Mouse (Mus musculus) myocyte (in vitro differentiated cells): Measurements from ENCODE around the gene Slc5a11. TPM values are rescaled to one million over a fixed set of nuclear protein-coding genes. Genes with fewer than 3 reads are reported as not detected.

ENCODE experiments used
- H3K27me3 ChIP-seq: one replicate; pipeline ENCODE4 v1.6.1; 2011; ENCODE audit not compliant: control insufficient read depth, insufficient read depth, insufficient read length
- H3K36me3 ChIP-seq: one replicate; pipeline ENCODE4 v1.6.1; 2011; ENCODE audit not compliant: control insufficient read depth, insufficient read depth
- H3K4me2 ChIP-seq: one replicate; pipeline ENCODE4 v1.6.1; 2011; ENCODE audit warnings: low read depth, control low read depth
- H3K4me3 ChIP-seq: one replicate; pipeline ENCODE4 v1.5.1; 2011; ENCODE audit warnings: mild to moderate bottlenecking, control low read depth, moderate library complexity
- H3K79me2 ChIP-seq: one replicate; pipeline ENCODE4 v1.6.1; 2011; ENCODE audit not compliant: control insufficient read depth, insufficient read depth
- H3ac ChIP-seq: one replicate; pipeline ENCODE4 v1.6.1; 2011; ENCODE audit not compliant: control insufficient read depth, insufficient read length
- CEBPB ChIP-seq: IDR thresholded peaks from 2 replicates; pipeline ENCODE4 v1.6.1; 2011; ENCODE audit warnings: mild to moderate bottlenecking, moderate library complexity; ENCODE audit not compliant: poor library complexity, insufficient read depth, severe bottlenecking
- E2F4 ChIP-seq: IDR thresholded peaks from one replicate; pipeline ENCODE4 v1.6.1; 2011; ENCODE audit warnings: mild to moderate bottlenecking, control low read depth, moderate library complexity; ENCODE audit not compliant: insufficient read depth
- MAX ChIP-seq: IDR thresholded peaks from one replicate; pipeline ENCODE4 v1.6.1; 2011; ENCODE audit warnings: low read depth, mild to moderate bottlenecking, control low read depth
- MYOD1 ChIP-seq, 3 experiments: IDR thresholded peaks; one replicate each; pipeline ENCODE4 v1.6.1; 2011; ENCODE audit warnings: control low read depth in 2 of 3, low read depth in 2 of 3, mild to moderate bottlenecking in 2 of 3, moderate library complexity in 1 of 3; ENCODE audit not compliant: insufficient read length in 2 of 3, control insufficient read depth in 1 of 3
- MYOG ChIP-seq, 3 experiments: IDR thresholded peaks; one replicate each; pipeline ENCODE4 v1.6.1; 2011; ENCODE audit warnings: control low read depth in 2 of 3, low read depth in 2 of 3, mild to moderate bottlenecking in 2 of 3; ENCODE audit not compliant: insufficient read length in 2 of 3, control insufficient read depth in 1 of 3, insufficient read depth in 1 of 3
- POLR2A ChIP-seq: IDR thresholded peaks from one replicate; pipeline ENCODE4 v1.6.1; 2011; ENCODE audit warnings: low read depth, mild to moderate bottlenecking, control low read depth, moderate library complexity; ENCODE audit not compliant: insufficient read length
- POLR2AphosphoS2 ChIP-seq: IDR thresholded peaks from one replicate; pipeline ENCODE4 v1.6.1; 2011; ENCODE audit warnings: low read depth, control low read depth; ENCODE audit not compliant: insufficient read length
- REST ChIP-seq: IDR thresholded peaks from one replicate; pipeline ENCODE4 v1.6.1; 2011; ENCODE audit warnings: mild to moderate bottlenecking, control low read depth, moderate library complexity; ENCODE audit not compliant: insufficient read depth, insufficient read length
- SRF ChIP-seq: IDR thresholded peaks from one replicate; pipeline ENCODE4 v1.6.1; 2011; ENCODE audit warnings: low read depth; ENCODE audit not compliant: control insufficient read depth, insufficient read length
- TCF12 ChIP-seq: IDR thresholded peaks from one replicate; pipeline ENCODE4 v1.6.1; 2011; ENCODE audit warnings: mild to moderate bottlenecking, control low read depth; ENCODE audit not compliant: poor library complexity, insufficient read depth, severe bottlenecking
- TCF3 ChIP-seq: IDR thresholded peaks from one replicate; pipeline ENCODE4 v1.6.1; 2011; ENCODE audit warnings: low read depth, control low read depth; ENCODE audit not compliant: insufficient read length
- USF1 ChIP-seq: IDR thresholded peaks from one replicate; pipeline ENCODE4 v1.6.1; 2011; ENCODE audit warnings: low read depth, mild to moderate bottlenecking, control low read depth, moderate library complexity
- polyA plus RNA-seq: library from polyadenylated mRNA; unstranded; fragments of >200 nt; fragmentation: generic; extraction: Trizol; gene quantifications from one replicate; pipeline ENCODE4 v1.2.1, GENCODE M21; 2012; ENCODE audit warnings: missing spikeins

Gene Slc5a11
- polyA plus RNA-seq, 1 experiment, result not detected

DNA sequence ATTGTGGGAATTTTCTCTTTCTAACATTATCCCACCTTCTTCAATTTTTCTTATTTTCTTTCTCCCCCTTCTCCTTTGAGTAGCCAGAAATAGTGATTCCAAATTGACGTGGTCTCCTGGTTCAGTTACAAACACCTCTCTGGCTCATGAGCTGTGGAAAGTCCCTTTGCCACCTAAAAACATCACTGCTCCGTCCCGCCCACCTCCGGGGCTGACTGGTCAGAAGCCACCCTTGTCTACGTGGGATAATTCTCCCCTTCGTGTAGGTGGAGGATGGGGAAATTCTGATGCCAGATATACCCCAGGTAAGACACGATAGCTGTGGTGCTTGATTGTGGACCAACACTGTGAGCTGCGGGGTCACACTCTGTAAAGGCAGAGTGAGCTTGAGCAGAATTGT is 24.8 kb upstream of the Slc5a11 start:
- TF ChIP-seq USF1 (no peak), TCF3 (no peak), POLR2A (no peak), REST (no peak), E2F4 (no peak), MYOD1 (IDR thresholded peaks at IDR 0.05; ENCODE audit: control insufficient read depth in 1 of 3, insufficient read length in 2 of 3, low read depth in 2 of 3) (no peak), SRF (no peak), MYOG (IDR thresholded peaks at IDR 0.05; ENCODE audit: control insufficient read depth in 1 of 3, insufficient read depth in 1 of 3, insufficient read length in 2 of 3, low read depth in 2 of 3) (no peak), MAX (no peak), TCF12 (no peak), CEBPB (no peak), POLR2AphosphoS2 (no peak)
- H3K36me3 ChIP-seq, result peaks cover 65% of the 10 kb centered on the region
- H3K27me3 ChIP-seq, result no peaks in the 10 kb centered on the region
- no peak overlapping the region for H3K4me2 ChIP-seq
- no peak overlapping the region for H3K4me3 ChIP-seq
- no peak overlapping the region for H3ac ChIP-seq
- H3K79me2 ChIP-seq, result no peaks in the 10 kb centered on the region

DNA sequence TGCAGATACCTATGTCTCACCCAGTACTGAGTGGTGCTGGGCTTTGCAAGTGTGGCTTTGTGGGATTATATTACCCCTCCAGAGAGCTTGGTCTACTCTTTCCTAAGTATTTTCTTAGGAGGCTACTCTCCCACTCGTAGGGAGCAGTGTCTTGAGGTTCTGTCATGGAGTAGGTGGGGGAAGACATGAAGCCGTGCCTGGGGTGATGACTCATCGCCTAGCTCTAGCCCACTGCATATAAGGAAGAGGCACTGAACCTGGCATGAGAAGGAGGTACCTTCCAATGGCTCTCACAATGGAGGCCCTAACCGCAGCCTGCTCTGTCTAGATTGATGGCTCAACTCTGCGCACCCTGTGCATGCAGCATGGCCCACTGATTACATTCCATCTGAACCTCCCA is 22.8 kb upstream of the Slc5a11 start:
- no peak overlapping the region for H3K4me2 ChIP-seq
- H3K36me3 ChIP-seq, result peaks cover 55% of the 10 kb centered on the region
- TF ChIP-seq SRF (no peak), TCF12 (no peak), E2F4 (no peak), MYOD1 (IDR thresholded peaks at IDR 0.05; ENCODE audit: control insufficient read depth in 1 of 3, insufficient read length in 2 of 3, low read depth in 2 of 3) (no peak), MAX (no peak), POLR2A (no peak), POLR2AphosphoS2 (no peak), USF1 (no peak), TCF3 (no peak), MYOG (IDR thresholded peaks at IDR 0.05; ENCODE audit: control insufficient read depth in 1 of 3, insufficient read depth in 1 of 3, insufficient read length in 2 of 3, low read depth in 2 of 3) (no peak), REST (no peak), CEBPB (no peak)

DNA sequence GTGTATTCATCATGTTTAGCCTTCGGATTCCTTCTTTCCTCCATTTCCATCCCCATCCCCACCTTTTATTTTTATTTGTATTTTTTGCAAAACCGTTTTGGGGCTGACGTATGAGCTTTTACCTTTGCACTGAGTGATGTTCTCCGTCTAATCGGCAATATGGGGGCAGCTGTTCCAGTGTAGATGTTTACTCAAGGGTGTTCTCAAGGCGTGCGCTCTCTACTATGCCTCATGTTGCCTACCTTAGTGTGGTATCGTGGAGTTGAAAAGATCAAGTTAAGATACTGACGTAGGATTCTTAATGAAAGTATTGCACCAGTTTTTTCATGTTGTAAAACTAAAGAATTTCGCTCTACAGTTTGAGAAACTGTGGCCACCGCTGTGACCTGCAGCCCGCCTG is 21.4 kb upstream of the Slc5a11 start:
- no peak overlapping the region for H3K4me3 ChIP-seq
- H3K27me3 ChIP-seq, result no peaks in the 10 kb centered on the region
- H3K4me2 ChIP-seq, result no peak overlapping the region

More for the DNA sequence above, 22.8 kb upstream of the Slc5a11 start:
- Histone ChIP-seq H3K79me2 (no peaks in the 10 kb centered on the region), H3ac (no peak overlapping the region), H3K4me3 (no peak overlapping the region), H3K27me3 (no peaks in the 10 kb centered on the region)

GRCm38 (mm10) chr7:123194696-123195095 is 19.9 kb upstream of the Slc5a11 start:
- TF ChIP-seq USF1, result no peak
- TF ChIP-seq SRF, result no peak
- TF ChIP-seq CEBPB, result no peak
- no peak for TF ChIP-seq POLR2A
- no peak for TF ChIP-seq MAX
- no peak for TF ChIP-seq POLR2AphosphoS2
- no peak for TF ChIP-seq REST
- no peak for TF ChIP-seq MYOD1 (IDR thresholded peaks at IDR 0.05; ENCODE audit: control insufficient read depth in 1 of 3, insufficient read length in 2 of 3, low read depth in 2 of 3)
- no peak for TF ChIP-seq TCF12
- no peak for TF ChIP-seq MYOG (IDR thresholded peaks at IDR 0.05; ENCODE audit: control insufficient read depth in 1 of 3, insufficient read depth in 1 of 3, insufficient read length in 2 of 3, low read depth in 2 of 3)
- TF ChIP-seq TCF3, result no peak
- TF ChIP-seq E2F4, result no peak

More for the DNA sequence above, 21.4 kb upstream of the Slc5a11 start:
- peaks cover 41% of the 10 kb centered on the region for H3K36me3 ChIP-seq
- H3K79me2 ChIP-seq, result no peaks in the 10 kb centered on the region
- TF ChIP-seq MYOG (IDR thresholded peaks at IDR 0.05; ENCODE audit: control insufficient read depth in 1 of 3, insufficient read depth in 1 of 3, insufficient read length in 2 of 3, low read depth in 2 of 3), result no peak
- no peak for TF ChIP-seq REST
- TF ChIP-seq SRF, result no peak
- no peak overlapping the region for H3ac ChIP-seq

DNA sequence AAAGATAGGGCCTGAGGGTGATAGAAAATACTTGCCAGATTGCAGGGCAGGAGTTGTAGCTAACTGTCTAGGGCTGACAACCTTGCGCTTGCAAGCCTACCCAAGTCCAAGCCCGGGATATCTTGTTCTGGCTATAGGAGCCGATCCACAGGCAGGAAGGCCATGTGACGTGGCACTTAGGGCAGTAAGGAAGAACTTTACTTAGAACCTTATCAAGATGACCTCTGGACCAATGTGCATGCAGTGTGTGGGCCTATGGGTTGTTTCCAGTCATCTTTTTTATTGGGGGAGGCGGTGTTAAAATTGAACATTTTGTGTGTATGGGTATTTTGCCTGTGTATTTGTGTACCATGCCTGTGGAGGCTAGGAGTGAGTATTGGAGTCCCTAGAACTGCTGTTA is 18.1 kb upstream of the Slc5a11 start:
- H3K4me2 ChIP-seq, result no peak overlapping the region
- H3K4me3 ChIP-seq, result no peak overlapping the region
- no peak overlapping the region for H3ac ChIP-seq
- no peaks in the 10 kb centered on the region for H3K27me3 ChIP-seq
- H3K36me3 ChIP-seq, result peaks cover 13% of the 10 kb centered on the region
- H3K79me2 ChIP-seq, result no peaks in the 10 kb centered on the region
- TF ChIP-seq POLR2A, result no peak
- no peak for TF ChIP-seq TCF3
- no peak for TF ChIP-seq MYOD1 (IDR thresholded peaks at IDR 0.05; ENCODE audit: control insufficient read depth in 1 of 3, insufficient read length in 2 of 3, low read depth in 2 of 3)
- TF ChIP-seq MAX, result no peak
- no peak for TF ChIP-seq USF1
- no peak for TF ChIP-seq E2F4
- no peak for TF ChIP-seq MYOG (IDR thresholded peaks at IDR 0.05; ENCODE audit: control insufficient read depth in 1 of 3, insufficient read depth in 1 of 3, insufficient read length in 2 of 3, low read depth in 2 of 3)
- no peak for TF ChIP-seq TCF12
- TF ChIP-seq SRF, result no peak
- TF ChIP-seq POLR2AphosphoS2, result no peak
- no peak for TF ChIP-seq REST
- no peak for TF ChIP-seq CEBPB

More at GRCm38 (mm10) chr7:123194696-123195095, 19.9 kb upstream of the Slc5a11 start:
- no peaks in the 10 kb centered on the region for H3K79me2 ChIP-seq
- no peak overlapping the region for H3ac ChIP-seq
- H3K4me2 ChIP-seq, result no peak overlapping the region
- no peak overlapping the region for H3K4me3 ChIP-seq
- peaks cover 27% of the 10 kb centered on the region for H3K36me3 ChIP-seq
- no peaks in the 10 kb centered on the region for H3K27me3 ChIP-seq
